Mouse (Mus musculus) heart, embryonic 13.5 days (tissue): ENCODE data around the gene Mrps18b. TPM values are rescaled to one million over a fixed set of nuclear protein-coding genes. Genes with fewer than 3 reads are reported as not detected.

Experiments used
- ATAC-seq: fragments of 200-750 bp; cut with Nextera tagmentation; 2 replicates; pipeline ENCODE4 v1.8.0; 2017; ENCODE audit warnings: moderate TSS enrichment; ENCODE audit not compliant: insufficient number of reproducible peaks, low FRiP score, low TSS enrichment; ENCODE audit errors: extremely low read depth
- H3K27ac ChIP-seq: fragments of 300-500 bp; sonication (generic); replicated peaks from 2 replicates; pipeline ENCODE4 v1.5.1; 2015; ENCODE audit warnings: moderate library complexity, mild to moderate bottlenecking, inconsistent platforms
- H3K27me3 ChIP-seq: fragments of 300-500 bp; sonication (generic); replicated peaks from 2 replicates; pipeline ENCODE4 v1.6.1; 2015; ENCODE audit warnings: mild to moderate bottlenecking, inconsistent platforms
- H3K36me3 ChIP-seq: fragments of 300-500 bp; sonication (generic); 2 replicates; pipeline ENCODE4 v1.6.1; 2015; ENCODE audit warnings: mild to moderate bottlenecking, inconsistent platforms
- H3K4me1 ChIP-seq: fragments of 300-500 bp; sonication (generic); 2 replicates; pipeline ENCODE4 v1.6.1; 2015; ENCODE audit warnings: inconsistent platforms
- H3K4me2 ChIP-seq: fragments of 300-500 bp; sonication (generic); 2 replicates; pipeline ENCODE4 v1.6.1; 2015; ENCODE audit warnings: inconsistent platforms, mild to moderate bottlenecking, moderate library complexity
- H3K4me3 ChIP-seq: fragments of 300-500 bp; sonication (generic); 2 replicates; pipeline ENCODE4 v1.5.1; 2015; ENCODE audit warnings: moderate library complexity, mild to moderate bottlenecking, inconsistent platforms
- H3K9ac ChIP-seq: fragments of 300-500 bp; sonication (generic); 2 replicates; pipeline ENCODE4 v1.6.1; 2015; ENCODE audit warnings: inconsistent platforms, mild to moderate bottlenecking, moderate library complexity
- H3K9me3 ChIP-seq: fragments of 300-500 bp; sonication (generic); 2 replicates; pipeline ENCODE4 v1.6.1; 2016; ENCODE audit warnings: inconsistent platforms
- WGBS: fragments of 180-500 bp; shearing (Covaris S2); methylation state at CpG from one replicate; pipeline ENCODE4 v1.1.7; 2015; ENCODE audit warnings: mixed read lengths; 5-methylcytosine and 5-hydroxymethylcytosine counted together
- polyA plus RNA-seq: library from polyadenylated mRNA; unstranded; fragments of >200 nt; fragmentation: Nextera tagmentation; extraction: Ambion mirVana; gene quantifications from 2 replicates; pipeline ENCODE4 v1.2.1, GENCODE M21; 2015

The Mrps18b gene
- polyA plus RNA-seq, 1 experiment from 2014 or later: 67.8 TPM

DNA sequence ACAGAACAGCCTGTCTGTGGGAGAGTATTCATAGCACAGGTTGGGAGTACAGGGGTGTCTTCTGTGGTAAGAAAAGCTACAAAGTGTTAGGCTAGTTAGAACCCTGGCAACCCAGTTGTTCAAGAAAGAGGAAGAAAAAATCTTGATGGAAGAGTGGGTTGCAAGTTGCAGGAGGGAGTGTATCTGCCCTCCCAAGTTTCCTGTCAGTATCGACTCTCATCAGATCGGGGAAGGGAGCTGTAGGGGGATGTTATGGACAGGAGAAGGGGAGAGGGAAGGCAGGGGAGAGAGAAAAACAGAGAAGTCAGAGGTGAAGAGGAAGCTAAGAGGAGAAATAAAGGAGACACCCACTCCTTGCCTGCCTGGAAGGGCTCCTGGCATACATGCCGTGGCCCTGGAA, 15.6 kb downstream of the Mrps18b start:
- peaks cover 36% of the 10 kb centered on the region for H3K4me1 ChIP-seq
- peak overlapping the region; percentile 7; the same call in 1 of the 2 replicates for H3K9ac ChIP-seq

DNA sequence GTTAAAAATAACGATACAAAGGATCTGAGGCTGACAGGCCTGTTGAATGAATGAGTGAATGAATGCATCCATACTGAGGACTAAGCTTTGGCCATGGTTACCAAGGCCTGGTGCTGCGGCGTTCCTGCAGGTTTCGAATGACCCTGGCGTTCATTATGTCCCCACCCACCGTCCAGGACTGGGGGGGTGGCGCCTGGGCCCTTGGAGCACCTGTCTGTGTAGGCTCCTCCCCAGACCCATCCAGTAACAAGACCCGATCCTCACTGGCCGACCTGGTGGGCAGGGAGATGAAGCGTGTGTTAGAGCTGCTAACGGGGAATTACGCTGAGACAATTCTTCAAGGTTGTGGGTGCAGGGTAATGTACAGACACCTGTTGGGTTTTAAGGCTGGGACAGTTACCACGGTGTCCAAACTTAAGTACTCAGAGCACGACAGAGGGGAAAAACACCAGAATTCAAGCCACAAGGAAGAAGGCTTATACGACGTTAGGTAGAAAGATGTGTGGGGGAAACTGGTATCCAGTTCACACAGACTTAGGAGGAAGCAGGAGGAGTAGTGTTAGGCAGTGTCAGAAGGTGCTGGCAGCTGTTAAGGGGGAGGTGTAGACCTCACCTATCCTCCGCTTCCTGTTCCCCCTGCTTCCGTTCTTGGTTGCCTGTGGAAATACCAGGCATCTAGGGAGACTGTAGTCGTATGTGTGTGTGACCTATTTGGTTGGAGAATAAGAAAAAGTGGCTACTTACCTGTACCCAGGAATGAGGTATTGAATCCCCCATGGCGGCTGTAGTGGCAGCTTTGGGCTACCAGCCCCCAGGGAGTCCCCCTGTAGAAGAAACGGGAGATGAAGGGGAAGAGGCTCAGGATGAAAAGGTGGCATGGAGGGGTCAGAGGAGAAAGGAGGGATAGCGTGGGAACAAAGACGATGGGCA, 18.3 kb downstream of the Mrps18b start:
- H3K36me3 ChIP-seq: peaks cover 73% of the 10 kb centered on the region
- H3K27me3 ChIP-seq: no peaks in the 10 kb centered on the region
- 41% methylated on average over 23 of the region's 23 CpGs for WGBS
- no peaks in the 10 kb centered on the region for H3K9me3 ChIP-seq
- H3K4me1 ChIP-seq: peaks cover 22% of the 10 kb centered on the region
- peak overlapping the region; percentile 33; the same call in 1 of the 2 replicates for H3K27ac ChIP-seq
- H3K4me3 ChIP-seq: peak overlapping the region; percentile 76
- H3K4me2 ChIP-seq: peak overlapping the region; percentile 97
- H3K9ac ChIP-seq: peak overlapping the region; percentile 92
- no peak for ATAC-seq

More for the DNA sequence above, 15.6 kb downstream of the Mrps18b start:
- Histone ChIP-seq H3K9me3 (no peaks in the 10 kb centered on the region), H3K27ac (no peak overlapping the region), H3K4me2 (no peak overlapping the region), H3K4me3 (no peak overlapping the region), H3K27me3 (no peaks in the 10 kb centered on the region), H3K36me3 (peaks cover 75% of the 10 kb centered on the region)
- 80% methylated on average over 3 of the region's 3 CpGs for WGBS
- no peak for ATAC-seq

- H3K9ac ChIP-seq: peak within 1 kb of the TSS; percentile 92
- no peaks in the 10 kb centered on the region for H3K27me3 ChIP-seq
- peak within 1 kb of the TSS; percentile 86 for H3K27ac ChIP-seq
- peak within 1 kb of the TSS; percentile 76 for H3K4me3 ChIP-seq
- peaks cover 21% of the 10 kb centered on the region for H3K4me1 ChIP-seq
- no peaks in the 10 kb centered on the region for H3K9me3 ChIP-seq
- peak; percentile 88 for ATAC-seq
- 1% methylated on average over 81 of the region's 86 CpGs for WGBS
- peak within 1 kb of the TSS; percentile 97 for H3K4me2 ChIP-seq
- peaks cover 75% of the 10 kb centered on the region for H3K36me3 ChIP-seq
These were observed 19.2 kb downstream of the Mrps18b start, which contains the start of gene 2310061I04Rik for GRCm38 (mm10) chr17:35896781-35897643. Gene 2310061I04Rik (minus strand): TSS chr17:35897431.

DNA sequence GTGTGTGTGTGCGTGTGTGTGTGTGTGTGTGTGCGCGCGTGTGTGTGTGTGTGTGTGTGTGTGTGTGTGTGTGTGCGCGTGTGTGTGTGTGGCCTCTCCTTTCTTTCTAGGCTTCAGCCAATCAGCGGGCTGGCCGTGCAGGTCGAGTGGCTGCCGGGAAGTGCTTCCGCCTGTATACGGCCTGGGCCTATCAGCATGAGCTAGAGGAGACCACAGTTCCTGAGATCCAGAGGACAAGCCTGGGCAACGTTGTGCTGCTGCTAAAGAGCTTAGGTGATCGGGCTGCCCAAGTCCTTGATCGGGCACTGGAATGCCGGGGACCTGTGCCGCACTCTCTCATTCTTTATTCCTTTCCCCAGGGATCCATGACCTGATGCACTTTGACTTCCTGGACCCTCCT, 28.5 kb downstream of the Mrps18b start:
- H3K4me1 ChIP-seq: no peaks in the 10 kb centered on the region
- ATAC-seq: no peak
- WGBS: 76% methylated on average over 16 of the region's 17 CpGs
- H3K9me3 ChIP-seq: no peaks in the 10 kb centered on the region
- H3K27me3 ChIP-seq: no peaks in the 10 kb centered on the region
- peaks cover 99% of the 10 kb centered on the region for H3K36me3 ChIP-seq
- no peak overlapping the region for H3K4me3 ChIP-seq
- H3K27ac ChIP-seq: no peak overlapping the region
- no peak overlapping the region for H3K9ac ChIP-seq
- no peak overlapping the region for H3K4me2 ChIP-seq

DNA sequence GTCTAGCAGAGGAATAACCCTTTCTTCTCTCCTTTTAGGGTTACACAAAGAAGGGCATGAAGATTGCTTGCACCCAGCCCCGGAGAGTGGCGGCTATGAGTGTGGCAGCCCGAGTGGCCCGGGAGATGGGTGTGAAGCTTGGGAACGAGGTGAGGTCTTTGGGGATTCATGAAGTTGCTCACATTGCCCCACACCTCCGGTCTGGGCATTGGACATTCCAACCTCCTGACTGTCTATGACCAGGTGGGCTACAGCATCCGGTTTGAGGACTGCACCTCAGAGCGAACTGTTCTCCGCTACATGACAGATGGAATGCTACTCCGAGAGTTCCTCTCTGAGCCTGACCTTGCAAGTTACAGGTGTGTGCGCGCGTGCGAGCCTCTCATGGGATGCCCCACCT, 32.4 kb downstream of the Mrps18b start:
- no peak overlapping the region for H3K4me3 ChIP-seq
- H3K4me2 ChIP-seq: no peak overlapping the region
- peaks cover 74% of the 10 kb centered on the region for H3K36me3 ChIP-seq
- H3K4me1 ChIP-seq: peaks cover 11% of the 10 kb centered on the region
- no peak overlapping the region for H3K27ac ChIP-seq
- H3K9ac ChIP-seq: no peak overlapping the region
- no peaks in the 10 kb centered on the region for H3K27me3 ChIP-seq
- H3K9me3 ChIP-seq: no peaks in the 10 kb centered on the region
- 95% methylated on average over 14 of the region's 14 CpGs for WGBS
- ATAC-seq: no peak

DNA sequence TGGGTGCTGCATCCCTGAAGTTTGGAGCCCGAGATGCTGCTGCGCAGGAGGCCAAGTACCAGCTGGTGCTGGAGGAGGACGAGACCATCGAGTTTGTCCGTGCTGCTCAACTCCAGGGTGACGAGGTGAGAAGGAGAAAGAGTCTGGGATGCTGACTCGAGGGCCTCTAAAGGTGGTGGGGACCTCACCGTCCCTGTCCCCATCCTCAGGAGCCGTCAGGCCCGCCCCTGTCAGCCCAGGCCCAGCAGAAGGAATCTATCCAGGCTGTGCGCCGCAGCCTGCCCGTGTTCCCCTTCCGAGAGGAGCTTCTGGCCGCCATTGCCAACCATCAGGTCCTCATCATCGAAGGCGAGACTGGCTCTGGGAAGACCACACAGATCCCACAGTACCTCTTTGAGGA, 33.3 kb downstream of the Mrps18b start:
- Histone ChIP-seq H3K9ac (no peak overlapping the region), H3K9me3 (no peaks in the 10 kb centered on the region), H3K36me3 (peaks cover 65% of the 10 kb centered on the region), H3K27ac (no peak overlapping the region), H3K27me3 (no peaks in the 10 kb centered on the region), H3K4me1 (peaks cover 11% of the 10 kb centered on the region), H3K4me3 (no peak overlapping the region), H3K4me2 (no peak overlapping the region)
- 89% methylated on average over 17 of the region's 17 CpGs for WGBS
- ATAC-seq: no peak

- ATAC-seq: peak; percentile 83
- peak within 1 kb of the TSS; percentile 70 for H3K27ac ChIP-seq
- WGBS: 5% methylated on average over 66 of the region's 66 CpGs
- no peaks in the 10 kb centered on the region for H3K9me3 ChIP-seq
- peak within 1 kb of the TSS; percentile 99 for H3K4me3 ChIP-seq
- H3K27me3 ChIP-seq: no peaks in the 10 kb centered on the region
- H3K36me3 ChIP-seq: peaks cover 57% of the 10 kb centered on the region
- peak within 1 kb of the TSS; percentile 94 for H3K9ac ChIP-seq
- H3K4me1 ChIP-seq: peaks cover 11% of the 10 kb centered on the region
- H3K4me2 ChIP-seq: peak within 1 kb of the TSS; percentile 92
These were observed 36.7 kb downstream of the Mrps18b start, which contains the start of gene Dhx16 for GRCm38 (mm10) chr17:35879245-35880057. Gene Dhx16 (plus strand): TSS chr17:35879819.

DNA sequence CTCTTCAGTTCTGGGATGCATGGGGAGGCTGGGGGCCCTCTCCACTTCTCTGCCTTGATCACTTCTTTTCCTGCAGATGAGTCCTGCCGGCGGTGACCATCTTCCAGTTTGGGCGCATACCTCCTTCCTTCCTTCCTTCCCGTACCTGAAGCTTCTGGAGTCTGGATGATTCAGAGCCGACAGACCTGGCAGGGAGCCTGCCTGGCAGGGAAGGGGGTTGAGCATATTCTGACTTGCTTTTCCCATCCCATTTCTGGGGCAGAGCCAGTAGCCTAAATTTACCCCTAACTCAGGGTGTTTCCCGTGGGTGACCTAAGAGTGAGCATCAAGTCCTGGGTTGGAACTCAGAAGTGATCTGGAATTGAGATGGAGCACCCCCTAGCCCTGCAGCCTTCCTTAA, 41.5 kb downstream of the Mrps18b start:
- Histone ChIP-seq H3K4me3 (no peak overlapping the region), H3K27ac (no peak overlapping the region), H3K9ac (0 out of 2 replicates have a peak overlapping the region, but pooled peaks have one; percentile 0), H3K9me3 (no peaks in the 10 kb centered on the region), H3K36me3 (peaks cover 58% of the 10 kb centered on the region), H3K27me3 (no peaks in the 10 kb centered on the region), H3K4me2 (no peak overlapping the region), H3K4me1 (peaks cover 42% of the 10 kb centered on the region)
- ATAC-seq: no peak
- 84% methylated on average over 6 of the region's 6 CpGs for WGBS

GRCm38 (mm10) chr17:35873774-35874519, 42.2 kb downstream of the Mrps18b start:
- ATAC-seq: no peak; the same call in 1 of the 2 replicates
- peak overlapping the region; percentile 24; the same call in 1 of the 2 replicates for H3K4me3 ChIP-seq
- peaks cover 58% of the 10 kb centered on the region for H3K36me3 ChIP-seq
- peak overlapping the region; percentile 68 for H3K9ac ChIP-seq
- H3K27me3 ChIP-seq: no peaks in the 10 kb centered on the region
- H3K4me1 ChIP-seq: peaks cover 49% of the 10 kb centered on the region
- no peaks in the 10 kb centered on the region for H3K9me3 ChIP-seq
- 23% methylated on average over 21 of the region's 21 CpGs for WGBS
- H3K4me2 ChIP-seq: peak overlapping the region; percentile 40
- H3K27ac ChIP-seq: peak overlapping the region; percentile 20; the same call in 1 of the 2 replicates
